Mouse (Mus musculus) embryo, embryonic 9.5 days (tissue): Measurements from ENCODE around the gene Slco2b1.
A peak's percentile ranks its signal among the peaks of the same experiment; 100 is the strongest.

Source experiments
- DNase-seq: peaks from one replicate; pipeline ENCODE4 v3.0.0-alpha.2; 2017; ENCODE audit errors: extremely low spot score

The Slco2b1 gene

DNA sequence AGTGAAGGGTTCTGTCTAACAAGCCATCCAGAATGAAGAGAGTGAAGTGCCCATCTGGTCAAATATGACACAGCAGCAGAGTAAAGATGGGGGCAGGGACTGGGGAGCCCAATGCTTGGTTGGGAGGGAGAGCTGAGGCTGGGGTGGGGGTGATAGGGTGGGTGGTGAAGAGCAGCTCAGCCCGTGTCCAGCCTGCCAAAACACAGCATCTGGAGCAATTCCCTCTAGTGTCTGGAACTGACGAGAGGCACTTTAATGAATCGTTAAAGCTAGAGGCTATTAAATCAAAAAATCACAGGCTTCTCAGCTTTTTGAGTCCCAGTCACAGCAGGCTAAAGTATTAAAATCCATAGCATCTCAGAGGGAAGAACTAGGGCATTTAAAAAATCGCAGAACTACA is 61.6 kb downstream of the Slco2b1 start:
- DNase-seq: no peak

- peak; percentile 63 for DNase-seq
Measured at GRCm38 (mm10) chr7:99648623-99649022, 62.5 kb downstream of the Slco2b1 start.

- DNase-seq: no peak
Measured at GRCm38 (mm10) chr7:99644701-99645100, 66.4 kb downstream of the Slco2b1 start.

GRCm38 (mm10) chr7:99642078-99642477 is 69.1 kb downstream of the Slco2b1 start:
- no peak for DNase-seq

DNA sequence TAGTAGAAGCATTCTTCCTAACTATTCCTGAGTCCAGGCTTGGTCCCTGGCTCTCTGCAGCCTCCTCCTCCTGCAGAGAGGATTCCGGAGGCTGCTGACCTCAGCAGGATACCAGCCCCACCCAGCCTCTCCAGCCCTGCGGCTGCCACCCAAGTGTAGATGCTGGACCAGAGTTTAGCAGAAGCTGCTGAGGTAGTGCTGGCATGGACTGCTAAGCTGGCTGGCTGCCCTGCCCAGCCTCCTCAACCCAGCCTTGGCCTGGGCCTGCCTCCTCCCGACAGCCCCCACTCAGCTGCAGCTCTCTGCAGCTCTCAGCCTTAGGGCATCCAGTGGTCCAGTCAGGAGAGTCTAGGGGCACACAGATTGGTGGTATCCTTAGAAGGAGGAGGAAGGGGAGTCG is 69.9 kb downstream of the Slco2b1 start:
- no peak for DNase-seq

DNA sequence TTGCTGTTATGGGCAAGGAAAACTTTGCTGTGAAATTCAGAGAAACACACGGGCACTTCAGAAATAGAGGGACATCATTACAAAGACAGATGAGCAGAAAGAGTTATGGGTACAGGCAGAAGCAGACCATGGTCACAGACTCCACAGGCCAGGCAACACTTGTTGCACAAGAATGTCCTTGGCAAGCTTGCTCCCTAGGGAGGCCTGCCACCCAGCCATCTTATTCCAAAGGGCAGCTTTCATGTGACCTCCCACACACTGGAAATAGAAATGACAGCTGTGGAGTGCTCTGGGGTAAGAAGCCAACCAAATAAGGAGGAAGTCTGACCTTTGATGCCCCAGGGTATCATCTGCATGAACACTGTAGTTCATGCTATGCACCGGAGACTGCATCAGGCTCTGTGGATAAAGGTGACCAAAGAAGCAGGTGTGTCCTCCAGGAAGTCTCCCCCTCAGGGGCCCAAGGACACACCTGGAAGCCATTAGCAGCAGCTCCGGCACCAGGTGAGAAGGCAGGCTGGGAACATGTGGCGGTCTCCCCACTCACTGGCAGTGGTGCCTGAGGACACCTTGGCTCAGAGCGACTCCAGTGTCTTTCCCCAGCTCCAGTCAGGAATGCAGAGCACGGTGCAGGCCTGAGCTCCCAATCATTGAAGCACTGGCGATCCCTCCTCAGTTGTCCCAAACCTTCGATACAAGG is 77.0 kb downstream of the Slco2b1 start:
- DNase-seq: no peak

DNA sequence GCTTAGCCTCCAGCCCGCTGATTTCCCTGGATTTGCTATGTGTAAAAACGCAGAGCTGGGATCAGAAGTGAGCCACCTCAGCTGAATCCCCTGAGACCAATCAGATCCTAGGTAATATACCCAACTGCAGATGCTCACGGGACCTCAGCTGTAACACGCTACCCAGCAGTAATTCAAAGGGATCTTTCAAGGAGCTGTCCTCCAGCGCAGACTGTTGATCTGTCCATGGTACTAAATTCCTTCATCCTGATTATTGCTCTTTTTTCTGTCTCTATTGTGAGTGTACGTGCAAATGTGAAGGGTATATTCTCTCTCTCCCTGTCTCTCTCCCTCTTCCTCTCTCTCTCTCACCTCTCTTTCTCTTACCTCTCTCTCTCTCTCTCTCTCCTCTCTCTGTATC is 78.9 kb downstream of the Slco2b1 start:
- peak; percentile 33 for DNase-seq

- DNase-seq: no peak
Measured at GRCm38 (mm10) chr7:99627366-99627765, 83.8 kb downstream of the Slco2b1 start.

- peak; percentile 45 for DNase-seq
Measured at GRCm38 (mm10) chr7:99626376-99627270, 84.5 kb downstream of the Slco2b1 start, which contains the start of gene Tpbgl. Gene Tpbgl, minus strand, starts transcription at chr7:99627103.

GRCm38 (mm10) chr7:99625722-99626375 is 85.3 kb downstream of the Slco2b1 start:
- peak; percentile 86 for DNase-seq

GRCm38 (mm10) chr7:99618860-99619259 is 92.3 kb downstream of the Slco2b1 start:
- DNase-seq: no peak

- no peak for DNase-seq
Measured at GRCm38 (mm10) chr7:99618264-99618663, 92.9 kb downstream of the Slco2b1 start.
